Mouse (Mus musculus): Measurements from ENCODE around the gene Foxg1.

- no peak for TF ChIP-seq CTCF (conservative IDR thresholded peaks at IDR 0.05; ENCODE audit: low read length)
- TF ChIP-seq NANOG (IDR thresholded peaks at IDR 0.05; ENCODE audit: borderline replicate concordance, low read length) = no peak
These were observed 12.4 kb downstream of the Foxg1 start for GRCm38 (mm10) chr12:49394836-49395235.

Data from E14TG2a.4 (cell line).